Mouse (Mus musculus) lung, postnatal 0 days (tissue): ENCODE measurements around the gene Nectin2.

Experiments used
- CTCF ChIP-seq: IDR thresholded peaks from 2 replicates; pipeline ENCODE4 v1.5.1; 2016; ENCODE audit warnings: antibody characterized with exemption, mild to moderate bottlenecking
- EP300 ChIP-seq: IDR thresholded peaks from 2 replicates; pipeline ENCODE4 v1.6.1; 2016; ENCODE audit warnings: antibody characterized with exemption, mild to moderate bottlenecking, control low read depth

DNA sequence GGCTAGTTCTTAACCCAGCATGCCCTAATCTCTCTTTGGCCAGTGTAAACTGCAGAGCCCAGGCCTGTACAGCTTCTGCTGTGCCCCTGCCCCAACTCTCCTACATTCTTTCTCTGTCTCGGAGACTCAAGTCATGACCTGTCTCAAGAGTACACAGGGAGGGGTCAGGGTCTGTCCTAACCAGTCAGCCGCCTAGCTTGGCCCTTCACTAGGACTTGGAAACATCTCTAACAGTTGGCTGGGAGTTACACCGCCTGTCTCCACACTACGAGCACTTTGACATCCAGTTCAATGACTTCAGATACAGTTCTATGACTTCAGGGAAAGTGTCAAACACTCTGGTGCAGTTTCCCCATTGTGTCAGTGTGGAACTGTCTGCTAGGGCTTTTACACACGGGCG lies 58.8 kb downstream of the Nectin2 start:
- TF ChIP-seq CTCF (no peak), EP300 (0 out of 2 replicates have a peak, but pooled peaks have one; percentile 9)
